Comparison of ENCODE assay signal across 33 mouse cellular contexts in genomic region chrX:166183094-166183493, GRCm38 (mm10). TPM values are rescaled to one million over a fixed set of nuclear protein-coding genes. Genes with fewer than 3 reads are reported as not detected.
"Had no signal": no experiment of that assay in that cellular context is flagged by ENCODE, and none has a peak within 500 bp of the region (broad histone marks: within the 10 kb centered on the region; RNA-seq: fewer than 3 reads in every experiment).

No protein-coding gene starts in this region.

- DNase-seq: left cerebral cortex, postnatal 4 days; liver; liver, embryonic 13.5 days; liver, postnatal 0 days; lung, adult 18-20 months; lung, adult 2 months; lung, embryonic 14.5 days; lung, postnatal 10 days; lung, postnatal 14 days; lung, postnatal 36 days; lung, postnatal 4 days; midbrain, embryonic 14.5 days had no signal

- H3K9ac ChIP-seq: limb, embryonic 12.5 days; limb, embryonic 13.5 days; limb, embryonic 15.5 days; liver, embryonic 12.5 days; liver, embryonic 13.5 days; liver, embryonic 14.5 days; liver, embryonic 15.5 days; liver, postnatal 0 days; lung, embryonic 14.5 days; lung, embryonic 15.5 days; midbrain, embryonic 12.5 days; midbrain, embryonic 13.5 days; midbrain, embryonic 15.5 days; neural tube, embryonic 12.5 days; neural tube, embryonic 13.5 days had no signal

- H3K9me3 ChIP-seq: limb, embryonic 10.5 days; limb, embryonic 12.5 days; limb, embryonic 13.5 days; limb, embryonic 15.5 days; liver, embryonic 12.5 days; liver, embryonic 13.5 days; liver, embryonic 15.5 days; lung, embryonic 15.5 days; megakaryocyte, embryonic 14.5 days; midbrain, embryonic 10.5 days; midbrain, embryonic 12.5 days; midbrain, embryonic 13.5 days; midbrain, embryonic 15.5 days; neural tube, embryonic 12.5 days; neural tube, embryonic 13.5 days had no signal

- H3K27ac ChIP-seq: limb, embryonic 10.5 days; limb, embryonic 12.5 days; limb, embryonic 13.5 days; limb, embryonic 15.5 days; liver, embryonic 12.5 days; liver, embryonic 13.5 days; liver, embryonic 14.5 days; liver, embryonic 15.5 days; lung, embryonic 15.5 days; macrophage; midbrain, embryonic 10.5 days; midbrain, embryonic 12.5 days; midbrain, embryonic 13.5 days; midbrain, embryonic 15.5 days; neural tube, embryonic 12.5 days; neural tube, embryonic 13.5 days had no signal

- H3K27me3 ChIP-seq: limb, embryonic 15.5 days; liver, embryonic 12.5 days; liver, embryonic 13.5 days; liver, embryonic 15.5 days; lung, embryonic 15.5 days; midbrain, embryonic 15.5 days; neural tube, embryonic 12.5 days; neural tube, embryonic 13.5 days had no signal

- H3K4me3 ChIP-seq: limb, embryonic 10.5 days; limb, embryonic 12.5 days; limb, embryonic 13.5 days; limb, embryonic 15.5 days; liver, embryonic 12.5 days; liver, embryonic 13.5 days; liver, embryonic 15.5 days; lung, embryonic 15.5 days; megakaryocyte, embryonic 14.5 days; midbrain, embryonic 10.5 days; midbrain, embryonic 12.5 days; midbrain, embryonic 13.5 days; midbrain, embryonic 15.5 days; myocyte; neural tube, embryonic 12.5 days; neural tube, embryonic 13.5 days had no signal

- H3K4me1 ChIP-seq: limb, embryonic 10.5 days; limb, embryonic 12.5 days; limb, embryonic 13.5 days; limb, embryonic 15.5 days; liver, embryonic 12.5 days; liver, embryonic 13.5 days; liver, embryonic 15.5 days; lung, embryonic 15.5 days; midbrain, embryonic 10.5 days; midbrain, embryonic 12.5 days; midbrain, embryonic 13.5 days; midbrain, embryonic 15.5 days; neural tube, embryonic 12.5 days; neural tube, embryonic 13.5 days had no signal

- ATAC-seq: liver, embryonic 12.5 days; liver, postnatal 0 days; lung, postnatal 0 days; midbrain, embryonic 13.5 days; midbrain, embryonic 15.5 days; midbrain, embryonic 16.5 days had no signal

- H3K36me3 ChIP-seq: limb, embryonic 12.5 days; limb, embryonic 13.5 days; limb, embryonic 15.5 days; liver, embryonic 13.5 days; liver, embryonic 15.5 days; lung, embryonic 15.5 days; midbrain, embryonic 12.5 days; midbrain, embryonic 13.5 days; midbrain, embryonic 15.5 days; neural tube, embryonic 12.5 days; neural tube, embryonic 13.5 days had no signal

RNA-seq across cellular contexts. Expression of gene Gemin8, which starts 12.8 kb away (rescaled TPM):
- total RNA-seq: monocyte, adult 5-6 weeks had no signal

RNA-seq across cellular contexts. Expression of gene Gpm6b, which starts 55.6 kb away (rescaled TPM):
- total RNA-seq: megakaryocyte-erythroid progenitor cell, adult 5-6 weeks; monocyte, adult 5-6 weeks had no signal
